Mouse (Mus musculus): ENCODE data around the gene Shld2.

DNA sequence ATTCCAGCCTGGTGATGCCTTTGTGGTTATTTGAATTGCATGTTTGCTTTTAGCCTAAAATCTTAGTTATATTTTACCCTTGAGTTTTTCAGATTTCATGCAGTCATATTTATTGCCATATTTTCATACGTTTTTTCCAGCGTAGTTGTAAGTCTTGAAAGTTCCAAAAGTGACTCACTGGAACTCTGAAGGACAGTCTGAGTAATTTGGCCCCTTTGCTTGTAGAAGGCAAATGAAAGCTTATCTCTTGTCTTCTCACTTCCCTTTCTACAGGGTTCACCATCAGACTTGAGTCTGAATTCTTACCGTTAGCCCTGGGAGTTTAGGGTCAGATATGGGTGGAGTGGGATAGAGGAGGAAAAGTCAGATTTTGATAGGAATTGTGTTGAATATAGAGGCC, 16.3 kb upstream of the Shld2 start:
- TF ChIP-seq MYOD1 (IDR thresholded peaks at IDR 0.05; ENCODE audit: control insufficient read depth, insufficient read length, low read depth) (no peak), MAX (IDR thresholded peaks at IDR 0.05) (no peak), USF1 (IDR thresholded peaks at IDR 0.05; ENCODE audit: low read depth) (no peak), CTCF (IDR thresholded peaks at IDR 0.05; ENCODE audit: control insufficient read depth, insufficient read depth, insufficient read length) (no peak), MYOG (IDR thresholded peaks at IDR 0.05; ENCODE audit: control insufficient read depth, extremely low read depth, insufficient read length) (no peak), FOSL1 (IDR thresholded peaks at IDR 0.05; ENCODE audit: insufficient read depth, low read length, poor library complexity, severe bottlenecking) (no peak)
